Mouse (Mus musculus) kidney, postnatal 36 days (tissue): ENCODE measurements around the gene Dmgdh.

Source experiments
- DNase-seq, 2 experiments: peaks; one replicate each; pipeline ENCODE4 v3.0.0; 2021 to 2022; ENCODE audit warnings: mixed read lengths in 2 of 2

The Dmgdh gene

DNA sequence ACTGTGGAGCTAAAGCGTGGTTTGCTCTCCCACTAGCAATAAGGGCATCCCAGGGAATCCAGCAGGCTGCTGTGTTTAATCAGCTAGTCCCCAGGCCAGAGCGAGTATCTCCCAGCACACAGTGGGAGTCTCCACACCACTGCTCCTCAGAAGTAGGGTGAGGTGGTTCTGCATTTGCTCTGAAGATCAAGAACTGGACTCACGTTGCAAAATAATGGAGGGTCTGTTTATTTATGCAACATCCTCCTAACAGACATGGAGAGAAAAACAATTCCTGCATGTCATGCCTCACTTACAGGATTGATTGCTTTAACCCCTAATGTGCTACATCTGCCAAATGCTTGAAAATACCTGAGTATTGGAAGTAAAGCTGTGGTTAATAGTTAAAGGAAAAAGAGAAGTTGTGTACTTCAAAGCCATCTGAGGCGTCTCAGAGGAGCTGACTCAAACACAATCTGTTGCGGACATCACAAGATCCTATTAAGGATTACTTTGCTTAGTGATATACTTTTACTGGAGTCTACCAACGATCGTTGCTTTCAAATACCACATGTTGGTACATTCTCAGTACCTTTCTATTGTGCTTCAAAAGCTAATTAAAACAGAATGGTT lies 99.6 kb downstream of the Dmgdh start:
- DNase-seq, result peak; percentile 16 to 47

DNA sequence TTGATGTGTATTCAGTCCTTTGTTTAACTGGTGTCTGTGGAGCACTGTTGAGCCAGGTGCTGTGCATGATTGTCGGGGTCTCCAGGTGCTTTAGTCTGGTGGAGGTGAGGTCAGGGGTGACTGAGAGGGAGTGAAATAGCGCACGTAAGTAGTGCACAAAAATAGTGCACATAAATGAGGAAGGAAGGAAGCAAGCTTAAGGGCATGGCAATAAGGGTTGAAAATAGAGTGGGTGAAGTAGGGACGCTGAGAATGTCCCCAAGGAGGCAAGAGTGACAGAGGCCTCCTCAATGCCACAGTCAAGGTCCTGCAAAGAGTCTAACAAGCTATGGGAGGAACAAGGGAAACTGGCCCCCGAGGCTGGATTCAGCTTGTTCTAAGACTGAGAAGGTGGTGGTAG lies 108.6 kb downstream of the Dmgdh start:
- DNase-seq, result no peak

DNA sequence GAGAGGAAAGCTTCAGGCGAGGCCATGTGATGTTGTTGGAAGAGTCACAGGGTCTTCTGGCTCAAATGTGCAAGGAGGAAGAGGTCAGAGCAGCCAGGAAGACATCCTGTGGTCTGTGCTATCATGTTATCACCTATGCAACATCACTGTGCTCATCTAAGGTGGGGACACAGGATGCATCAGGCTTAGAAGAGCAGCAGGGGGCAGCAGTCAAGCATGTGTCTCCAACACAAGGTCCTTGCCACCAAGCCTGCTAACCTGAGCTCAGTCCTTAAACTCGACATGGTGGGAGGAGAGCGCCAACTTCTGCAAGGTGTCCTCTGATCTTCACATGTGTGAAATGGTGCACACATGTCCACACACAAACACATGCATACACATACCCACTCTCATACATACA lies 111.1 kb downstream of the Dmgdh start:
- DNase-seq, result peak in 1 of 2 experiments; percentile 22

DNA sequence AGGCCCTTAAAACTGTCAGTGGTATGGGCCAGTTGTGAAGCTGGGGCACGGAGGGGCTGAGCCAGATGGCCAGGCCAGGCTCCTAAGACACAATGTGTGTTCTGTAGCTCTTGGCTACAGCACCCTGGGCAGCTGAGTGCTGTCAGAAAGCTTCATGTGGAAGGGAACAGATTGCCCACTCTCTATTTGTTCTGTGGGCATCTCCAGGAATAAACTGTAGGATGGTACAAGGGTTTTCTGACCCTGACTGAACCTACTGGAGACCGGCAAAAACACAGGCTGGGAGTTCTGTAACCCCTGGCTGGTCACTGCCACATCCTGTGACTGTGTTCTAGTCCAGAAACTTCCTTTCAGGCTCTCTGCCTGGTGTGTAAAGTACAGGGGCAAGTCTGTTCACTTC lies 111.8 kb downstream of the Dmgdh start:
- DNase-seq, result no peak

DNA sequence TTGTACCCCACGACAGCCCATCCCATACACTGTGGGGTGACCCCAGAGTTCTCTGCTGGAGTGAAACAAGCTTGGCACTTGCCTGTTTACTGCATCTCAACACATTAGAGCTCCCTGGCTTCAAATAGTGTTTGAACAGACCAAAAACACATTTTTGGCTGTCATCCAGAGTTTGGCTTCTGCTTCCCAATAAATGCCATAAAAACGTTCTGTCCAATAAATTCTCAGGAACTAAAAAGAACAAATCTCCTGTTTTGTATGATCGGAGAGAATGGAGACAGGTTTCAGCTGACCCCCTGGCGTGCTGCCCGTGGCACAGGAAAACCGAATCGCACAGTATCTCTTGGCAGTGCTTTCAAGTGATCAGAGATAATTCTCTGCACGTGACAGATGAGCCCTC lies 113.4 kb downstream of the Dmgdh start:
- DNase-seq, result peak; percentile 15 to 41

DNA sequence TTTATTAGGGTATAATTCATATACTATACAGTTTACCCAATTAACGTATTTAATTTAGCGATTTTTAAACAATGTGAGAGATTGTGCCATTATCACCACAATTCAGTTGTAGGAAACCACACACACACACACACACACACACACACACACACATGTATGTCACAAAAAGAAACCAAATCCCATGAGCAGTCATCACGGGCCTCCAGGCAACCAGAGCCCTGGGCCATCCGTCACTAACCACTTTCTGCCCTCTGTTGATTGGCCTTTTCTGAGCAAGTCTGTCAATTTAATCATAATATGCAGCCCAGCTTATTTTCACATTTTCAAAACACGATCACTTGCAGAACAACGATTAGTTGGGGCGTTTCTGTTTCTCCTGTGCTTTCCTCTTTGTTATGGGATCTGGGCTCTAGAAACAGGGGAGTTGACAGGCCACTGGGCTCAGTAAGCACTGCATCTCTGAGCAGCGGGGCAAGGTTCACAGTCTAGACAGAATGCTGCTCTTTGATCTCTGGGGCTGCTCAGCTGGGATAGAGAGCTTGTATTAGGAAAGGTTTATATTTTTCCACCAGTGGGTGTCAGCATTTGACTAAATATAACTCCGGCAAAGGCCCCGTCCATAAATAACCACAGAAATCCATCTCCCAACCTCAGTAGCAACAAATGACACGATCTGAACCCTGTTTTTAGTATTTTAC lies 118.9 kb downstream of the Dmgdh start:
- peak; percentile 72 to 78 for DNase-seq

DNA sequence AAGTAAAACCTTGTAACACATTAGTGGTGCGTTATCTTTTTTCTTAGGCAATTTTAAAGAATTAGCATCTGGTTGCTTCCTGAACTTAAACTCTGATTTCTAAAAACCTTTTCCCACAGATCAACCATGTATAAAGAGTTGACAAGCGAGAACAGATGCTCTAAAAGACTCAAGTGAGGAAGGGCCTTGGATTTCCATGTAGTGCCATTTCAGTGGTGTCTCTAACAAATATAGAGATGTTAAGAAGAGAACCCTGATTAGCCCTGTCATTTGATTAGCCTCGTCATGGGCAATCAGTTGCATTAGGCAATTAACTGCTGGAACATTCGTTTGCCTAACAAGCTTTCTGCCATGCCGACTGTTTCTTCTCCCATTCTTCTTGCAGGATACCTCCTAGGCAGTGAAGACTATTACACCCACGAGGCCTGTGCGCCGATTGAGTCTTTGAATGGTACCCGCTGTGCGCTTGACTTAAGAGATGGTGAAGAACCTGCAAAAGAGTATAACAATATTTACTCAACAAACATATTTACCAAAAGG lies 119.5 kb downstream of the Dmgdh start:
- DNase-seq, result no peak

DNA sequence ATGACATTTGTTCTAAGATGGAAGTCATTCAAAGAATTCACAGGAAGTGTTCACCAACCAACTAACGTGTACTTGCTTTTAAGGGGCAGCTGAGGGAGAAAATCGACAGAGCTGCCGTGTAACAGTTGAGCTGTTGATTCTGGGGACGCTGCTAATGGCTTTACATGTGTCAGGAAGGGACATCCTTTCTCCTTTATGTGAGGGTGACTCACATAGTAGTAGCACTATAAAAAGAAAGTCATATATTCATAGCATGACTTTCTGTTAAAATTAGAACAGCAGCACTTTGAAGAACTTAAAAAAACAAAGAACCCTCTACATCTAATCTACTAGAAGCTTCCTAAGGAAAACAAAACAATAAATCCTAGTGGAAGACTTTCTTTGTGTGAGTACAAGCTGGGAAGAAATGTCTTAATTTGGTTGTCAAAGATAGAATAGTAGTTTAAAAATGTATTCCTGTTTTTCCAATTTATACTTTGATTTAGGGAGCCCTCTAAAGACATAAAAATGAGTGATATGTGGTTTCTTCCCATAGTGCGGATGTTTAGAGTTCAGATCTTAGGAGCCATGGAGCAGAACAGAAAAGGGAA lies 122.9 kb downstream of the Dmgdh start:
- DNase-seq, result no peak
